Mouse (Mus musculus) spleen, adult 2 months (tissue): Measurements from ENCODE around the gene Cd3eap. TPM values are rescaled to one million over a fixed set of nuclear protein-coding genes. Genes with fewer than 3 reads are reported as not detected.

ENCODE experiments used
- DNase-seq, 2 experiments: peaks; one replicate each; pipeline versions ENCODE4 v3.0.0 to v3.0.0-alpha.2; 2012 to 2021; ENCODE audit warnings: low spot score in 2 of 2, low read depth in 1 of 2
- H3K27ac ChIP-seq: fragments of 200-500 bp; 2 replicates; pipeline ENCODE4 v1.5.1; 2012; ENCODE audit warnings: low read length, inconsistent platforms; ENCODE audit not compliant: insufficient read depth
- H3K27me3 ChIP-seq: fragments of 200-500 bp; 2 replicates; pipeline ENCODE4 v1.6.1; 2012; ENCODE audit warnings: mild to moderate bottlenecking, moderate library complexity, low read length, inconsistent platforms; ENCODE audit not compliant: control insufficient read depth, insufficient read depth
- H3K36me3 ChIP-seq: fragments of 200-500 bp; 2 replicates; pipeline ENCODE4 v1.6.1; 2012; ENCODE audit warnings: mild to moderate bottlenecking, low read length, inconsistent platforms; ENCODE audit not compliant: control insufficient read depth, insufficient read depth
- H3K4me1 ChIP-seq: fragments of 200-500 bp; 2 replicates; pipeline ENCODE4 v1.6.1; 2011; ENCODE audit warnings: inconsistent platforms; ENCODE audit not compliant: control insufficient read depth, insufficient read depth, insufficient read length
- H3K4me3 ChIP-seq: fragments of 200-500 bp; 2 replicates; pipeline ENCODE4 v1.5.1; 2011; ENCODE audit warnings: mild to moderate bottlenecking, inconsistent platforms; ENCODE audit not compliant: insufficient read depth, insufficient read length; ENCODE audit errors: extremely low read depth
- CTCF ChIP-seq: fragments of 200-500 bp; IDR thresholded peaks from 2 replicates; pipeline ENCODE4 v1.5.1; 2011; ENCODE audit warnings: mild to moderate bottlenecking, inconsistent platforms; ENCODE audit not compliant: insufficient read depth, insufficient read length, insufficient replicate concordance; ENCODE audit errors: extremely low read depth
- POLR2A ChIP-seq: fragments of 200-500 bp; IDR thresholded peaks from 2 replicates; pipeline ENCODE4 v1.6.1; 2011; ENCODE audit warnings: low read depth, low read length, inconsistent platforms
- WGBS: fragments of 180-500 bp; shearing (Covaris S2); methylation state at CpG from one replicate; pipeline ENCODE4 v1.1.7; 2018; 5-methylcytosine and 5-hydroxymethylcytosine counted together
- polyA plus RNA-seq: library from polyadenylated mRNA; depleted of rRNA; stranded (reverse); fragments of >200 nt; gene quantifications from 2 replicates; pipeline ENCODE4 v1.2.3, GENCODE M21; 2012

The Cd3eap gene
- polyA plus RNA-seq, 1 experiment = 5.8 TPM

GRCm38 (mm10) chr7:19399496-19400280 is 40.4 kb upstream of the Cd3eap start:
- peak overlapping the region; percentile 16; the same call in 1 of the 2 replicates for H3K4me3 ChIP-seq
- DNase-seq = peak in 1 of 2 experiments; percentile 28
- 12% methylated on average over 26 of the region's 27 CpGs for WGBS

DNA sequence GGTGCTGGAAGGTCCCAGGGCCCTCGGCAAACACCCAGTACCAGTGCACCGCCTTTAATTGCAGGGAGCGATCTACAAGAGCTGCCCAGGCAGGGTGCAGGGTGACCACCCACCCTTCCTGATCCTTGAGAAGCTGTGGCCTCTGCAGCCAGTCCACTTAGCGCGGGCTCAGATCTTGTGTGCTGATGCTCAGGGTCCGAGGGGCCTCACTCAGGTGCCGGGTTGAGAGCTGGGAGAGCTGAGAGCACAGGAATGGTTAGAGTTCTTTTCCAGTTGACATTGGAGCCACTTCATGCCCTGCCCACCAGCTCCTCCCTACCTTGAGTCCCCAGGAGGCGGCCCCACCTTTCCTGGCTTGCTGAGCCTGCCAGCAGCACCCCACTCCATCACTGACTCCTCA is 35.2 kb upstream of the Cd3eap start:
- no peak for DNase-seq
- no peaks in the 10 kb centered on the region for H3K27me3 ChIP-seq
- no peak overlapping the region for H3K27ac ChIP-seq
- no peak overlapping the region for H3K4me3 ChIP-seq
- H3K36me3 ChIP-seq = peaks cover 46% of the 10 kb centered on the region
- WGBS = 91% methylated on average over 8 of the region's 8 CpGs
- no peaks in the 10 kb centered on the region for H3K4me1 ChIP-seq
- TF ChIP-seq POLR2A = no peak
- TF ChIP-seq CTCF = no peak

More at GRCm38 (mm10) chr7:19399496-19400280, 40.4 kb upstream of the Cd3eap start:
- no peak overlapping the region for H3K27ac ChIP-seq
- H3K4me1 ChIP-seq = peaks cover 13% of the 10 kb centered on the region
- H3K27me3 ChIP-seq = peaks cover 8% of the 10 kb centered on the region
- TF ChIP-seq CTCF (no peak), POLR2A (no peak)
- H3K36me3 ChIP-seq = peaks cover 7% of the 10 kb centered on the region

- no peak for DNase-seq
- Histone ChIP-seq H3K4me1 (no peaks in the 10 kb centered on the region), H3K27me3 (no peaks in the 10 kb centered on the region), H3K36me3 (peaks cover 56% of the 10 kb centered on the region), H3K27ac (no peak overlapping the region), H3K4me3 (no peak overlapping the region)
- TF ChIP-seq POLR2A = no peak
- no peak for TF ChIP-seq CTCF
- 77% methylated on average over 10 of the region's 10 CpGs for WGBS
Observed at GRCm38 (mm10) chr7:19388699-19389413, 29.6 kb upstream of the Cd3eap start.

GRCm38 (mm10) chr7:19383708-19384107 is 24.4 kb upstream of the Cd3eap start:
- Histone ChIP-seq H3K27me3 (no peaks in the 10 kb centered on the region), H3K4me1 (no peaks in the 10 kb centered on the region), H3K4me3 (no peak overlapping the region), H3K36me3 (peaks cover 21% of the 10 kb centered on the region), H3K27ac (no peak overlapping the region)
- TF ChIP-seq CTCF = no peak
- no peak for TF ChIP-seq POLR2A
- DNase-seq = no peak
- WGBS = 94% methylated on average over 9 of the region's 9 CpGs

DNA sequence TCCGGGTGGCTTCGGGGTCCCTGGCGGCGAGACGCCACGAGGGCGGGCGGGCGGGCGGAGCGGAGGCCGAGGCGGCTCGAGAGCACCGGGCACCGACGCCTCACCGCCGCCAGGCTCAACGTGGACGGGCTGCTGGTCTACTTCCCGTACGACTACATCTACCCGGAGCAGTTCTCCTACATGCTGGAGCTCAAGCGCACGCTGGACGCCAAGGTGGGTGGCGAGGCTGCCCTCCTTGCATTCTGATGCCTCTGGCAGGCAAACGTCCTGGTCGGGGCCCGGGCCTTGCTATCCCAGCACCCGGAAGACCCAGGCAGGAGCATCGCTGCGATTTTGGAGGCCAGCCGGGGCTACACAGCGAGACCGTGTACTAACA is 22.9 kb upstream of the Cd3eap start:
- Histone ChIP-seq H3K36me3 (peaks cover 11% of the 10 kb centered on the region), H3K27me3 (no peaks in the 10 kb centered on the region), H3K4me1 (no peaks in the 10 kb centered on the region), H3K27ac (no peak overlapping the region), H3K4me3 (peak overlapping the region; percentile 92)
- TF ChIP-seq POLR2A (peak; percentile 6; the same call in 1 of the 2 replicates), CTCF (0 out of 2 replicates have a peak, but pooled peaks have one; percentile 2)
- peak in 1 of 2 experiments; percentile 23 for DNase-seq
- 1% methylated on average over 35 of the region's 37 CpGs for WGBS

GRCm38 (mm10) chr7:19381377-19382165 is 22.3 kb upstream of the Cd3eap start, which contains the start of gene Ercc2:
Gene Ercc2, plus strand, starts transcription at chr7:19382010.
- H3K27ac ChIP-seq = no peak within 1 kb of the TSS
- no peaks in the 10 kb centered on the region for H3K27me3 ChIP-seq
- H3K4me3 ChIP-seq = peak within 1 kb of the TSS; percentile 92
- WGBS = 6% methylated on average over 46 of the region's 48 CpGs
- H3K4me1 ChIP-seq = no peaks in the 10 kb centered on the region
- peaks cover 7% of the 10 kb centered on the region for H3K36me3 ChIP-seq
- peak; percentile 97 to 99 for DNase-seq
- TF ChIP-seq CTCF (no peak), POLR2A (no peak)
